8 mouse cellular contexts compared by ENCODE assay signal in the genomic region with DNA sequence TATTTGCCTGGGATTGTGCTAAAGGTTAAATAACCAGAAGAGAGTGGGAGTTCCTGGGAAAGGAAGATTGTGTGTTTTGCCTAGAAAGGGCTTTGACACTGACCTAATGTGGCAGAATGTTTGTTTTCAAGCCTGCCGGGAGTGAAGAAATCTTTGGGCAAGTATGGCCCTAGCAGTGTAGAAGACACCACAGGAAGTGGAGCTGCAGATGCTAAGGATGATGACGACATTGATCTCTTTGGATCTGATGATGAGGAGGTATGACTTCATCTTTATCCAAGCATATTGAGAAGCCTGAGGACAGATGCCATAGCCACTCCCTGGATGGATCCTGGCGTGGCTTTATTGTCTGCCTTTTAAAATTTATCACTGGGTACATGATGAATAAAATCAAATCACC. TPM values are rescaled to one million over a fixed set of nuclear protein-coding genes. Genes with fewer than 3 reads are reported as not detected.
A peak's percentile ranks its signal among the peaks of the same experiment; 100 is the strongest.
DNase-seq lines count a peak whose midpoint lies in the region; ATAC-seq lines count a peak whose summit lies in the region.

No protein-coding gene starts in this region.

- no peak for DNase-seq in heart, adult 9 months (ENCODE audit: low spot score in 2 of 2)
- peak; percentile 26 for DNase-seq in MN1 (ENCODE audit: low spot score)
- DNase-seq in induced T-regulatory cell, adult 2 months (ENCODE audit: low read depth): peak; percentile 16
- DNase-seq in frontal cortex, postnatal 10 days (ENCODE audit: low spot score in 2 of 2): no peak
- DNase-seq in Muller cell, postnatal 12 days (ENCODE audit: inconsistent ontology term): no peak

- peaks cover 27% of the 10 kb centered on the region for H3K4me1 ChIP-seq in heart, embryonic 15.5 days (replicated peaks)
- H3K4me1 ChIP-seq in midbrain, embryonic 16.5 days (ENCODE audit: control insufficient read depth, insufficient read depth, low read length): peaks cover 31% of the 10 kb centered on the region

- peak overlapping the region; percentile 99 for H3K9ac ChIP-seq in heart, embryonic 15.5 days
- H3K9ac ChIP-seq in midbrain, embryonic 16.5 days (ENCODE audit: low read depth, low read length): no peak overlapping the region

- peak overlapping the region; percentile 98 for H3K4me3 ChIP-seq in heart, embryonic 15.5 days
- H3K4me3 ChIP-seq in midbrain, embryonic 16.5 days (ENCODE audit: low read depth, low read length): no peak overlapping the region

- H3K4me2 ChIP-seq in heart, embryonic 15.5 days: peak overlapping the region; percentile 69
- H3K4me2 ChIP-seq in midbrain, embryonic 16.5 days (ENCODE audit: low read length): peak overlapping the region; percentile 80

- peaks cover 29% of the 10 kb centered on the region for H3K36me3 ChIP-seq in heart, embryonic 15.5 days
- peaks cover 3% of the 10 kb centered on the region; the same call in 1 of the 2 replicates for H3K36me3 ChIP-seq in midbrain, embryonic 16.5 days (ENCODE audit: control insufficient read depth, insufficient read depth, low read length)

- no peak overlapping the region for H3K27ac ChIP-seq in heart, embryonic 15.5 days
- H3K27ac ChIP-seq in midbrain, embryonic 16.5 days (ENCODE audit: low read length): no peak overlapping the region

- no peaks in the 10 kb centered on the region for H3K9me3 ChIP-seq in heart, embryonic 15.5 days (replicated peaks)
- no peaks in the 10 kb centered on the region for H3K9me3 ChIP-seq in midbrain, embryonic 16.5 days (replicated peaks; ENCODE audit: control insufficient read depth, low read length, poor library complexity, severe bottlenecking)

- H3K27me3 ChIP-seq in heart, embryonic 15.5 days: no peaks in the 10 kb centered on the region
- no peaks in the 10 kb centered on the region for H3K27me3 ChIP-seq in midbrain, embryonic 16.5 days (ENCODE audit: control insufficient read depth, insufficient read depth, low read depth, low read length)

- no peak for ATAC-seq in heart, embryonic 15.5 days (replicated peaks; ENCODE audit: insufficient number of reproducible peaks, insufficient read depth, low FRiP score, low read depth)
- no peak for ATAC-seq in midbrain, embryonic 16.5 days
- no peak for ATAC-seq in inflammation-experienced regulatory T-cells, adult 6 months

- 69% methylated on average over 3 of the region's 3 CpGs for WGBS in heart, embryonic 15.5 days
- 79% methylated on average over 3 of the region's 3 CpGs for WGBS in midbrain, embryonic 16.5 days

RNA-seq across cellular contexts. Expression of a gene that starts 1.7 kb away (rescaled TPM):
- polyA plus RNA-seq in heart, embryonic 15.5 days (2015; fragmentation: Nextera tagmentation; extraction: Ambion mirVana): 344 and 378 TPM in 2 replicates
- polyA plus RNA-seq in midbrain, embryonic 16.5 days (2015; fragmentation: Nextera tagmentation; extraction: Ambion mirVana): 137 and 143 TPM in 2 replicates
- 100 to 1,000 TPM; 101 to 116 (median 108) TPM for polyA plus RNA-seq in inflammation-experienced regulatory T-cells, adult 6 months (2017; shearing (Covaris generic))

RNA-seq across cellular contexts. Expression of a gene that starts 1.7 kb away (rescaled TPM):
- polyA plus RNA-seq in heart, embryonic 15.5 days (2015; fragmentation: Nextera tagmentation; extraction: Ambion mirVana): 249 and 320 TPM in 2 replicates
- polyA plus RNA-seq in midbrain, embryonic 16.5 days (2015; fragmentation: Nextera tagmentation; extraction: Ambion mirVana): 433 and 447 TPM in 2 replicates
- 1,000 to 10,000 TPM in 2 of 3 experiments, 100 to 1,000 TPM in 1; 826 to 1,123 (median 1,047) TPM for polyA plus RNA-seq in inflammation-experienced regulatory T-cells, adult 6 months (2017; shearing (Covaris generic))

RNA-seq across cellular contexts. Expression of a gene that starts 36.0 kb away (rescaled TPM):
- polyA plus RNA-seq in heart, embryonic 15.5 days (2015; fragmentation: Nextera tagmentation; extraction: Ambion mirVana): 0.11 and 0.14 TPM in 2 replicates
- 0.88 and 1.1 TPM in 2 replicates for polyA plus RNA-seq in midbrain, embryonic 16.5 days (2015; fragmentation: Nextera tagmentation; extraction: Ambion mirVana)
- not detected for polyA plus RNA-seq in inflammation-experienced regulatory T-cells, adult 6 months (2017; shearing (Covaris generic))

Comparison
In these comparisons a context has a peak if more than half of its experiments do, and no peak if none do; other contexts are left out.
1. DNase-seq: peak in MN1 (single experiment) and induced T-regulatory cell, adult 2 months (single experiment); none in heart, adult 9 months (0 of 2), frontal cortex, postnatal 10 days (0 of 2) and Muller cell, postnatal 12 days (single experiment).